Mouse (Mus musculus): ENCODE results near the gene Cox4i2. TPM values are rescaled to one million over a fixed set of nuclear protein-coding genes. Genes with fewer than 3 reads are reported as not detected.

Cox4i2 gene
- polyA plus RNA-seq, 1 experiment, result not detected

DNA sequence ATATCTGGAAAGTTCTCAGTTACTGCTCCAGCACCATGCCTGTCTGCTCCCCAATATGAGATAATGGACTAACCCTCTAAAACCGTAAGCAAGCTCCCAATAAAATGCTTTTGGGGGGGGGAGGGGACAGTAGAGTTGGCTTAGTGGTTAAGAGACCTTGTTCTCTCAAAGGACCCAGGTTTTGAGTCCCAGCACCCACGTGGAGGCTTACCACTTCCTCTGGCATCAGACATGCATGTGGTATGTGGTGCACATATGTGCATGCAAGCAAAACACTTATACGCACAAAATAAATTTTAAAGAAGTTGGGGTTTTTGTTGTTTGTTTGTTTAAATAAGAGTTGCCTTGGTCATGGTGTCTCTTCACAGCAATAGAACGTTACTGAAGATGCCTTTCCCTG is 21.4 kb downstream of the Cox4i2 start:
- peaks cover 48% of the 10 kb centered on the region for H3K36me3 ChIP-seq (ENCODE audit: control insufficient read depth)
- peaks cover 31% of the 10 kb centered on the region for H3K27me3 ChIP-seq (ENCODE audit: control insufficient read depth)
- H3K4me3 ChIP-seq (replicated peaks), result no peak overlapping the region
- peaks cover 44% of the 10 kb centered on the region for H3K4me1 ChIP-seq (ENCODE audit: control insufficient read depth)
- H3K9me3 ChIP-seq (ENCODE audit: control insufficient read depth, low read length), result no peaks in the 10 kb centered on the region
- TF ChIP-seq GATA1 (IDR thresholded peaks at IDR 0.05; ENCODE audit: low read length) (no peak), TAL1 (IDR thresholded peaks at IDR 0.05; ENCODE audit: low read length) (no peak)

DNA sequence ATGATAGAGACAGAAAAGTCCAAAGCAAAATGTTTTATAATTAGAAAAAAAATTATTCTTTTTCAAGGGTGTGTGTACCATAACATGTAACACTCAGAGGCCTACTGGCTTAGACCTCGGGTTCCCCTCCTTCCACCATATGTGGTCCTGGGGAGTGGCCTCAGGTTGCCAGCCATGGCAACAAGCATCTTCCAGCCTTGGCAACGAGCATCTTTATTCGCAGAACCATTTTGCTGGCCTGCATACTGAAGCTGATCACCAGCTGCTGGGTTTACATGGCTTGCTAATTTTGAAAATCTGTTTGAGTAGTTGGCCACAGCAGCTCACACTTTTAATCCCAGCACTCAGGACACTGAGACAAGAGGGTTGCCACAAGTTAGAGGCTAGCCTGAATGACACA is 22.0 kb downstream of the Cox4i2 start:
- Histone ChIP-seq H3K9me3 (ENCODE audit: control insufficient read depth, low read length) (no peaks in the 10 kb centered on the region), H3K4me1 (ENCODE audit: control insufficient read depth) (peaks cover 46% of the 10 kb centered on the region), H3K4me3 (replicated peaks) (no peak overlapping the region), H3K36me3 (ENCODE audit: control insufficient read depth) (peaks cover 54% of the 10 kb centered on the region), H3K27me3 (ENCODE audit: control insufficient read depth) (peaks cover 25% of the 10 kb centered on the region)
- TF ChIP-seq GATA1 (IDR thresholded peaks at IDR 0.05; ENCODE audit: low read length), result no peak
- no peak for TF ChIP-seq TAL1 (IDR thresholded peaks at IDR 0.05; ENCODE audit: low read length)

DNA sequence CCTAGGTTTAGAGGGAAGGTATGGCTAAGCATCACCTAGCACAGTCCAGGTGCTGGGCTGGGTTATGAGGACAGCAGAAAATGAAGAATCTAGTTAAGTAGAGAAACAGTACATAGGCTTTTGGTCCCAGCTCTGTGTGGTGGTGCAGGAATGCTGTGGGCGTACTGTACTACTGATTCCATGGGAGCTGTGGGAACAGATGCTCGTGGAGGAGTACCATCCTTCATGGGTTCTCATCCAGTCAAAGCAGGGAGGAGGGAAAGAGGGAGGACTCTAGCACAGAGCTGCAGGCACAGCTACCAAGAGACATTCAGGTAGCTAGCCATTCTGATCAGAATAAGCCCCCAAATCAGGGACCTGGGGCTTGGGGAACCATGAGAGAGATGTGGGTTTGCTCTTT is 22.5 kb downstream of the Cox4i2 start:
- Histone ChIP-seq H3K9me3 (ENCODE audit: control insufficient read depth, low read length) (no peaks in the 10 kb centered on the region), H3K27me3 (ENCODE audit: control insufficient read depth) (peaks cover 21% of the 10 kb centered on the region), H3K4me1 (ENCODE audit: control insufficient read depth) (peaks cover 50% of the 10 kb centered on the region), H3K4me3 (replicated peaks) (no peak overlapping the region), H3K36me3 (ENCODE audit: control insufficient read depth) (peaks cover 58% of the 10 kb centered on the region)
- TF ChIP-seq TAL1 (IDR thresholded peaks at IDR 0.05; ENCODE audit: low read length) (no peak), GATA1 (IDR thresholded peaks at IDR 0.05; ENCODE audit: low read length) (no peak)

DNA sequence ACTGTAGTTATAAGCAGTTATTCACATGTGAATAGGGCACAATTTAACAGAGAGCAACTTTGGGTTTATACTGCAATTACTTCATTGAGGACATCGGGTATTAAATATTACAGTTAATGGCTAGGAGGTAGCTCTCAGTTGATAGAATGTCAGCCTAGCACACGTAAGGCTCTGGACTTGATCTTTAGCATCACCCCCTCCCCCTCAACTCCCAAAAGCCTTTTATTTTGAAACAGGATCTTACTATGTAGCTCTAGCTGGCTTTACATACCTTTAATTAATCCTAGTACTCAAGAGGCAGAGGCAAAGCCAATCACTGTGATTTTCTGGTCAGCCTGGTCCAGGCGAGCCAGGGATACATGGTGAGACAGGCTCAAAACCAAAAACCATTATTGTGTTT is 23.1 kb downstream of the Cox4i2 start:
- peaks cover 53% of the 10 kb centered on the region for H3K4me1 ChIP-seq (ENCODE audit: control insufficient read depth)
- peaks cover 65% of the 10 kb centered on the region for H3K36me3 ChIP-seq (ENCODE audit: control insufficient read depth)
- no peak overlapping the region for H3K4me3 ChIP-seq (replicated peaks)
- no peaks in the 10 kb centered on the region for H3K9me3 ChIP-seq (ENCODE audit: control insufficient read depth, low read length)
- TF ChIP-seq TAL1 (IDR thresholded peaks at IDR 0.05; ENCODE audit: low read length) (no peak), GATA1 (IDR thresholded peaks at IDR 0.05; ENCODE audit: low read length) (no peak)
- H3K27me3 ChIP-seq (ENCODE audit: control insufficient read depth), result peaks cover 15% of the 10 kb centered on the region

DNA sequence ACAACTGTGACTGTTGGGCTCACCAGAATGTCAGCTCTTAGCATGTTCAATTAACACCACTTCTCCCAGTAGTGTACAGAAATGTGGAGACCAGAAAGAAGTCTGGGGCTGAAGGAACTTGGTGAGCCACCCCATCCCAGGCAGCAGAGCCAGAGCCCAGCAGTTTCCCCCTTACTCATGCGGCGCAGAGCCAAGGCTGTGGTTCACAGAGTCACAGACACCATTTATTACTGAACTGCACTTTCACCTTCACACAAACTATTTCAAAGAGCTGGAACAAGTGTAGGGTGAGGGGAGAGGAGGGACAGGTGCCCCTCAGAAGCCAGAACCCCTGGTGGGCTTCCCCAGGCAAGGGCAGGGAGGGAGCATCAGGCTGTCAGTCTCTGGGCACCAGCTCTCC is 26.5 kb downstream of the Cox4i2 start:
- H3K4me1 ChIP-seq (ENCODE audit: control insufficient read depth), result peaks cover 69% of the 10 kb centered on the region
- H3K4me3 ChIP-seq (replicated peaks), result no peak overlapping the region
- H3K27me3 ChIP-seq (ENCODE audit: control insufficient read depth), result no peaks in the 10 kb centered on the region
- no peak for TF ChIP-seq TAL1 (IDR thresholded peaks at IDR 0.05; ENCODE audit: low read length)
- no peak for TF ChIP-seq GATA1 (IDR thresholded peaks at IDR 0.05; ENCODE audit: low read length)
- peaks cover 93% of the 10 kb centered on the region for H3K36me3 ChIP-seq (ENCODE audit: control insufficient read depth)
- no peaks in the 10 kb centered on the region for H3K9me3 ChIP-seq (ENCODE audit: control insufficient read depth, low read length)

DNA sequence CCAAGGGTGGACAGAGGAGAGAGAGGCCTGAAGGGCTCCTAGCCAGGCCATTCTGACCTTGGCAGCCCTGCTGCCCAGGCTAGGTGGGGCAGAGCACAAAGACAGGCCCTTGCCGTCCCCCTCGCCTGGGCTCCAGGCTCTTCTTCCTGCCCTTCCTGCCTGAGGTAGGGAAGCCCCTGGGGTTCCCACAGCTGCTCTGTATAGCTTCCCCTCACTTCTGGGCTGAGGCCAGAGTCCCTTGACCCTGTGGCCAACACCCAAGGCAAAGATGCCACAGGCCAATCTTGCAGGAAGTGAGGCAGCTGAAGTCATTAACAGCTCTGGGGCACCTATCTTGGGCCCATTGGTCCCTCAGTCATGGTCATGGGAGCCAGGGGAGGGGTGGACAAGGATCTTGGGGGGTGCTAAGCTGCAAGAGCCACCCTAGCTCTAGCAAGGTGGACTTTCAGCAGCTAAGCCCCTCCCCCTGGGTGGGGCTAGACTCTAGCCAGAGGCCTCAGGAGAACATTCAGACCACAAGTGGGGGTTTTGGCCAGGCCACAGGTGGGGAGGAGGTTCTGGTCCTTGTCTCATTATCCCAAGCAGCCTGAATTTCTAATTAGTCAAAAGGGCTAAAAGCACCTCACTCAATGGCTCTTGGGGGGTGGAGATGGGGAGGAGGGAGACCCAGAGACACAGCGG is 27.2 kb downstream of the Cox4i2 start:
- TF ChIP-seq TAL1 (IDR thresholded peaks at IDR 0.05; ENCODE audit: low read length) (no peak), GATA1 (IDR thresholded peaks at IDR 0.05; ENCODE audit: low read length) (no peak)
- H3K36me3 ChIP-seq (ENCODE audit: control insufficient read depth), result peaks cover 95% of the 10 kb centered on the region
- no peaks in the 10 kb centered on the region for H3K27me3 ChIP-seq (ENCODE audit: control insufficient read depth)
- no peaks in the 10 kb centered on the region for H3K9me3 ChIP-seq (ENCODE audit: control insufficient read depth, low read length)
- no peak overlapping the region for H3K4me3 ChIP-seq (replicated peaks)
- H3K4me1 ChIP-seq (ENCODE audit: control insufficient read depth), result peaks cover 73% of the 10 kb centered on the region

DNA sequence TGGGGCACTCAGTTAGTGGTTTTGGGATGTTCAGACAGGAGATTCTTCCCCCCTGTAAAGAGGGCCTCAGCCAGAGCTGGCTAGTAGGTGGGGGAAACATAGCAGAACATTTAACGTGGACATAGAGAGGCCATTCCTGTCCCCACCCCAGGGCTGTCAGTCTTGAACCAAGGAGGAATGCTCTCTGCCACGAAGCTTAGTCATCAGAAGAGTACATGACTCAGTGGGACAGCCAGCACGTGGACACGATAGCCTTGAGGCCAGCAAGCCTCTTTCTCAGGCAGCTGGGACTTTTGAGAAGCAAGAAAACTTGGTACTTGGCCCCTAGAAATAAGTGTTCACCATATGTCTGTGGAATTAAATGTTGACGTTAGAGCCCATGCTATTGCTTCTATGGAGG is 28.7 kb downstream of the Cox4i2 start:
- no peaks in the 10 kb centered on the region for H3K27me3 ChIP-seq (ENCODE audit: control insufficient read depth)
- no peak for TF ChIP-seq TAL1 (IDR thresholded peaks at IDR 0.05; ENCODE audit: low read length)
- no peak for TF ChIP-seq GATA1 (IDR thresholded peaks at IDR 0.05; ENCODE audit: low read length)
- H3K9me3 ChIP-seq (ENCODE audit: control insufficient read depth, low read length), result no peaks in the 10 kb centered on the region
- H3K4me1 ChIP-seq (ENCODE audit: control insufficient read depth), result peaks cover 79% of the 10 kb centered on the region
- H3K36me3 ChIP-seq (ENCODE audit: control insufficient read depth), result peaks cover 93% of the 10 kb centered on the region
- H3K4me3 ChIP-seq (replicated peaks), result no peak overlapping the region

DNA sequence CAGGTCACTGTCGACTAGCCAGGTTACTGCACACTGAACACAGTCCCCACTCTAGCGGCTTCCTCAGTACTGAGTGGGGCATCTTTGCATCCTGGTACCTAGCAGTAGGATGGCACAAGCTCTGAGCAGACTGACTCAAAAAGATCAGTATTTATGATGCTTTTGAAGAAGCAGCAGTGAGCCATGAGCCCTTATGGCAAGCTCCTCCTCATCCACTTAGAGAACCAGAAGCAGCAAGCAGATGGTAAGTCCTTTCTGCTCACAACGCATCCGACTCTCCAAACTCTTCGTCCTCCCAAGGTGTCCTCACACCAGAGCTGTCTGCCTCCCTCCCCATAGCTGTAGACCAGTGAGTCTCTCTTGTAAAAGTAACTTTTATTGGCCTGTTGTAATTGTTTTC is 29.3 kb downstream of the Cox4i2 start:
- H3K4me1 ChIP-seq (ENCODE audit: control insufficient read depth), result peaks cover 84% of the 10 kb centered on the region
- no peaks in the 10 kb centered on the region for H3K27me3 ChIP-seq (ENCODE audit: control insufficient read depth)
- H3K4me3 ChIP-seq (replicated peaks), result no peak overlapping the region
- H3K9me3 ChIP-seq (ENCODE audit: control insufficient read depth, low read length), result no peaks in the 10 kb centered on the region
- peaks cover 97% of the 10 kb centered on the region for H3K36me3 ChIP-seq (ENCODE audit: control insufficient read depth)
- TF ChIP-seq TAL1 (IDR thresholded peaks at IDR 0.05; ENCODE audit: low read length) (no peak), GATA1 (IDR thresholded peaks at IDR 0.05; ENCODE audit: low read length) (no peak)

DNA sequence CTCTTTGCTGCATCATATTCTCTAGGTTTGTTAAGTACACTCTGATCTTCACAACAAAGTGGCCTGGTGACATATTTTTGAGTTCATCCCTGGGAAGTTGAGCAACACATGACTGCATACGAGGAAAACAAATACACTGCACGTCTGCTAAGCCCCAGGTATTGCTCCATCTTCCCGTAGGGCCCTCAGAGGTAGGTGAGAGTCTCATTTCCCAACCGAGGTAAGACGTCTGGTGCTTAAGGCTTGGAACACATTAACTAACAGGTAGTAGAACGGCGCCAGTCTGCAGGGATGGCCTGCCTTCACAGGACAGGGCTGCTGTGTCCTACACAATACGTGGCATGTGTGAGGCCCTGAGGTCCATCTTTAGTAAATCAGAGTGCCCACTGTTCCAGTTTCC is 30.7 kb downstream of the Cox4i2 start:
- H3K27me3 ChIP-seq (ENCODE audit: control insufficient read depth), result no peaks in the 10 kb centered on the region
- TF ChIP-seq GATA1 (IDR thresholded peaks at IDR 0.05; ENCODE audit: low read length) (no peak), TAL1 (IDR thresholded peaks at IDR 0.05; ENCODE audit: low read length) (no peak)
- H3K4me3 ChIP-seq (replicated peaks), result no peak overlapping the region
- H3K36me3 ChIP-seq (ENCODE audit: control insufficient read depth), result peaks cover 94% of the 10 kb centered on the region
- peaks cover 92% of the 10 kb centered on the region for H3K4me1 ChIP-seq (ENCODE audit: control insufficient read depth)
- H3K9me3 ChIP-seq (ENCODE audit: control insufficient read depth, low read length), result no peaks in the 10 kb centered on the region

All from erythroblast, embryonic 14.5 days (primary cell).